Mouse (Mus musculus) liver, embryonic 16.5 days (tissue): Measurements from ENCODE around the gene Btbd11. TPM values are rescaled to one million over a fixed set of nuclear protein-coding genes. Genes with fewer than 3 reads are reported as not detected.

ENCODE experiments used
- ATAC-seq: fragments of 200-750 bp; cut with Nextera tagmentation; 2 replicates; pipeline ENCODE4 v1.8.0; 2017; ENCODE audit warnings: low read depth, mild to moderate bottlenecking, moderate number of reproducible peaks, moderate library complexity
- H3K27ac ChIP-seq: fragments of 300-500 bp; sonication (generic); 2 replicates; pipeline ENCODE4 v1.5.1; 2014; ENCODE audit warnings: mild to moderate bottlenecking, low read length
- H3K27me3 ChIP-seq: fragments of 300-500 bp; sonication (generic); 2 replicates; pipeline ENCODE4 v1.6.1; 2014; ENCODE audit warnings: low read depth, low read length, mixed read lengths; ENCODE audit not compliant: control insufficient read depth, insufficient read depth
- H3K36me3 ChIP-seq: fragments of 300-500 bp; sonication (generic); 2 replicates; pipeline ENCODE4 v1.6.1; 2014; ENCODE audit warnings: mild to moderate bottlenecking; ENCODE audit not compliant: control insufficient read depth, insufficient read depth
- H3K4me1 ChIP-seq: fragments of 300-500 bp; sonication (generic); 2 replicates; pipeline ENCODE4 v1.6.1; 2014; ENCODE audit warnings: low read depth, low read length, mixed read lengths; ENCODE audit not compliant: control insufficient read depth
- H3K4me2 ChIP-seq: fragments of 300-500 bp; sonication (generic); 2 replicates; pipeline ENCODE4 v1.6.1; 2014; ENCODE audit warnings: low read depth, low read length, mixed read lengths
- H3K4me3 ChIP-seq: fragments of 300-500 bp; sonication (generic); 2 replicates; pipeline ENCODE4 v1.5.1; 2014; ENCODE audit warnings: low read depth, mild to moderate bottlenecking, low read length
- H3K9ac ChIP-seq: fragments of 300-500 bp; sonication (generic); 2 replicates; pipeline ENCODE4 v1.6.1; 2014; ENCODE audit warnings: low read depth, low read length
- H3K9me3 ChIP-seq: fragments of 300-500 bp; sonication (generic); replicated peaks from 2 replicates; pipeline ENCODE4 v1.6.1; 2016; ENCODE audit warnings: low read length; ENCODE audit not compliant: control insufficient read depth
- WGBS: fragments of 180-500 bp; shearing (Covaris S2); extraction: QIAGEN DNeasy Blood & Tissue Kit; methylation state at CpG from one replicate; pipeline ENCODE4 v1.1.7; 2014; ENCODE audit not compliant: insufficient replicate concordance; 5-methylcytosine and 5-hydroxymethylcytosine counted together
- polyA plus RNA-seq: library from polyadenylated mRNA; unstranded; fragments of >200 nt; fragmentation: Nextera tagmentation; extraction: Ambion mirVana; gene quantifications from 2 replicates; pipeline ENCODE4 v1.2.1, GENCODE M21; 2015

The Btbd11 gene
- polyA plus RNA-seq, 1 experiment from 2014 or later, result 0.31 TPM

- no peak for ATAC-seq
- Histone ChIP-seq H3K4me2 (no peak overlapping the region), H3K9me3 (no peaks in the 10 kb centered on the region), H3K27ac (no peak overlapping the region), H3K4me1 (no peaks in the 10 kb centered on the region), H3K27me3 (no peaks in the 10 kb centered on the region), H3K4me3 (no peak overlapping the region), H3K36me3 (no peaks in the 10 kb centered on the region), H3K9ac (no peak overlapping the region)
- WGBS, result 27% methylated on average over 5 of the region's 5 CpGs
These were observed 115.5 kb downstream of the Btbd11 start for GRCm38 (mm10) chr10:85501966-85502566.

- Histone ChIP-seq H3K36me3 (no peaks in the 10 kb centered on the region), H3K9me3 (no peaks in the 10 kb centered on the region), H3K9ac (no peak overlapping the region), H3K4me3 (no peak overlapping the region), H3K4me1 (no peaks in the 10 kb centered on the region), H3K4me2 (no peak overlapping the region), H3K27me3 (no peaks in the 10 kb centered on the region), H3K27ac (no peak overlapping the region)
- ATAC-seq, result no peak
- 45% methylated on average over 9 of the region's 9 CpGs for WGBS
These were observed 116.0 kb downstream of the Btbd11 start for GRCm38 (mm10) chr10:85502656-85503055.

GRCm38 (mm10) chr10:85503453-85503852, 116.8 kb downstream of the Btbd11 start:
- Histone ChIP-seq H3K36me3 (no peaks in the 10 kb centered on the region), H3K9ac (no peak overlapping the region), H3K27me3 (no peaks in the 10 kb centered on the region), H3K4me2 (no peak overlapping the region), H3K4me3 (no peak overlapping the region), H3K4me1 (no peaks in the 10 kb centered on the region), H3K9me3 (no peaks in the 10 kb centered on the region), H3K27ac (no peak overlapping the region)
- WGBS, result 82% methylated on average over 7 of the region's 7 CpGs
- ATAC-seq, result no peak

GRCm38 (mm10) chr10:85507270-85508050, 120.8 kb downstream of the Btbd11 start:
- 63% methylated on average over 7 of the region's 7 CpGs for WGBS
- H3K4me2 ChIP-seq, result no peak overlapping the region
- ATAC-seq, result no peak

GRCm38 (mm10) chr10:85508193-85508794, 121.7 kb downstream of the Btbd11 start:
- H3K9ac ChIP-seq, result no peak overlapping the region
- H3K36me3 ChIP-seq, result no peaks in the 10 kb centered on the region
- no peak for ATAC-seq
- no peak overlapping the region for H3K27ac ChIP-seq
- no peaks in the 10 kb centered on the region for H3K9me3 ChIP-seq
- H3K4me1 ChIP-seq, result no peaks in the 10 kb centered on the region
- H3K27me3 ChIP-seq, result no peaks in the 10 kb centered on the region
- H3K4me2 ChIP-seq, result no peak overlapping the region
- 62% methylated on average over 5 of the region's 5 CpGs for WGBS
- H3K4me3 ChIP-seq, result no peak overlapping the region

More at GRCm38 (mm10) chr10:85507270-85508050, 120.8 kb downstream of the Btbd11 start:
- no peaks in the 10 kb centered on the region for H3K36me3 ChIP-seq
- H3K27ac ChIP-seq, result no peak overlapping the region
- H3K9ac ChIP-seq, result no peak overlapping the region
- no peaks in the 10 kb centered on the region for H3K4me1 ChIP-seq
- H3K27me3 ChIP-seq, result no peaks in the 10 kb centered on the region
- no peaks in the 10 kb centered on the region for H3K9me3 ChIP-seq
- no peak overlapping the region for H3K4me3 ChIP-seq

- Histone ChIP-seq H3K9me3 (no peaks in the 10 kb centered on the region), H3K27ac (no peak overlapping the region), H3K27me3 (no peaks in the 10 kb centered on the region), H3K36me3 (no peaks in the 10 kb centered on the region), H3K4me2 (no peak overlapping the region), H3K9ac (no peak overlapping the region), H3K4me1 (no peaks in the 10 kb centered on the region), H3K4me3 (no peak overlapping the region)
- WGBS, result 38% methylated on average over 1 of the region's 1 CpGs
- ATAC-seq, result no peak
These were observed 122.4 kb downstream of the Btbd11 start for GRCm38 (mm10) chr10:85509000-85509399.

- 21% methylated on average over 3 of the region's 3 CpGs for WGBS
- Histone ChIP-seq H3K4me1 (no peaks in the 10 kb centered on the region), H3K4me3 (no peak overlapping the region), H3K9ac (no peak overlapping the region), H3K9me3 (no peaks in the 10 kb centered on the region), H3K36me3 (no peaks in the 10 kb centered on the region), H3K4me2 (no peak overlapping the region), H3K27ac (no peak overlapping the region), H3K27me3 (no peaks in the 10 kb centered on the region)
- no peak for ATAC-seq
These were observed 123.7 kb downstream of the Btbd11 start for GRCm38 (mm10) chr10:85510329-85510728.

GRCm38 (mm10) chr10:85512808-85513207, 126.2 kb downstream of the Btbd11 start:
- 52% methylated on average over 5 of the region's 5 CpGs for WGBS
- Histone ChIP-seq H3K36me3 (no peaks in the 10 kb centered on the region), H3K9me3 (no peaks in the 10 kb centered on the region), H3K4me2 (no peak overlapping the region), H3K27me3 (no peaks in the 10 kb centered on the region), H3K4me1 (no peaks in the 10 kb centered on the region), H3K4me3 (no peak overlapping the region), H3K27ac (no peak overlapping the region), H3K9ac (no peak overlapping the region)
- no peak for ATAC-seq
